Mouse (Mus musculus) megakaryocyte, embryonic 14.5 days (primary cell): ENCODE data around the gene Ptov1.

Experiments used
- FLI1 ChIP-seq: IDR thresholded peaks from 2 replicates; pipeline ENCODE4 v1.6.1; 2012; ENCODE audit warnings: low read length, inconsistent platforms, mixed read lengths
- GATA1 ChIP-seq: IDR thresholded peaks from 3 replicates; pipeline ENCODE4 v1.6.1; 2012; ENCODE audit warnings: mixed read lengths, low read length, inconsistent platforms, borderline replicate concordance

DNA sequence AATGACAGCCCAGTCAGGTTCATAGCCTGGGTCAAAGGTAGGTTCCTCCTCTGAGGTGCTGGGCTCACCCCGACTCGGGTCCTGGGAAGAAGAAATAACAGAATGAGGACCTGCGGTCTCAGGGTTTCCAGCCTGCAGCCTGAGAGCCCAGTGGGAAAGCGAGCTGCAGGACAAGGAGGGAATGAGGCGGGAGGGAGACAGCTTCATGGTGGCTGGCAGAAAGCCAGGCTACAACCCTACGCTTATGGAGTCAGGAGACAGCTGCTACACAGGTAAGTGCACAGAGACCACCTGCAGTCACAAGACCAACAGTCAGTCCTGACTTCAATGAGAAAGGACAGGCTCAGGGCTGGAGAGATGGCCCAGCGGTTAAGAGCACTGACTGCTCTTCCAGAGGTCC is 22.8 kb downstream of the Ptov1 start:
- TF ChIP-seq GATA1, result no peak
- no peak for TF ChIP-seq FLI1
